Mouse (Mus musculus) erythroid progenitor cell, adult 5-6 weeks (primary cell): ENCODE data around the gene Junb. TPM values are rescaled to one million over a fixed set of nuclear protein-coding genes. Genes with fewer than 3 reads are reported as not detected.

Experiments used
- ATAC-seq: replicated peaks from 2 replicates; pipeline ENCODE4 v1.8.0; 2016; ENCODE audit warnings: moderate number of reproducible peaks, mild to moderate bottlenecking, moderate TSS enrichment, inconsistent platforms; ENCODE audit not compliant: poor library complexity, low FRiP score, severe bottlenecking
- total RNA-seq, 2 experiments: library from RNA; stranded (forward) in 1 of 2; stranded (reverse) in 1 of 2; fragments of 150-400 nt in 1 of 2; fragments of 186-747, 209-891 nt in 1 of 2; gene quantifications; 2 replicates each; pipeline versions ENCODE4 v1.2.3 to v1.2.4; 2015 to 2017; ENCODE audit warnings: low replicate concordance in 2 of 2

Junb gene
- total RNA-seq, 2 experiments from 2014 or later: 8.0 to 10.4 TPM

GRCm38 (mm10) chr8:84989810-84990209 lies 11.3 kb upstream of the Junb start:
- ATAC-seq: peak; percentile 79

- ATAC-seq: peak; percentile 39
These were observed 10.8 kb upstream of the Junb start for GRCm38 (mm10) chr8:84989311-84989731.

GRCm38 (mm10) chr8:84987903-84988302 lies 9.4 kb upstream of the Junb start:
- ATAC-seq: no peak

DNA sequence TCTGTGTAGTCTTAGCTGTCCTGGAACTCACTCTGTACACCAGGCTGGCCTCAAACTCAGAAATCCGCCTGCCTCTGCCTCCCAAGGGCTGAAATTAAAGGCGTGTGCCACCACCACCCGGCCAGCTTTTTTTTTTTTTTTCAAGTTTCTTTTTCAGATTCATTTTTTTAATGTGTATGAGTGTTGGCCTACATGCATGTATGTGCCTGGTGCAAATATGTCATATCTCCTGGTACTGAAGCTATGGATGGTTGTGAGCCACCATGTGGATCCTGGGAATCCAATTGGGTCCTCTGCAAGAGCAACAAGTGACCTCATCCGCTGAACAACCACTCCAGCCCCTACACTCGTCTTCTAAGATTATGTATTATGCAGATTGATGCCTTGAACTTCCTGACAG lies 8.9 kb upstream of the Junb start:
- ATAC-seq: no peak

DNA sequence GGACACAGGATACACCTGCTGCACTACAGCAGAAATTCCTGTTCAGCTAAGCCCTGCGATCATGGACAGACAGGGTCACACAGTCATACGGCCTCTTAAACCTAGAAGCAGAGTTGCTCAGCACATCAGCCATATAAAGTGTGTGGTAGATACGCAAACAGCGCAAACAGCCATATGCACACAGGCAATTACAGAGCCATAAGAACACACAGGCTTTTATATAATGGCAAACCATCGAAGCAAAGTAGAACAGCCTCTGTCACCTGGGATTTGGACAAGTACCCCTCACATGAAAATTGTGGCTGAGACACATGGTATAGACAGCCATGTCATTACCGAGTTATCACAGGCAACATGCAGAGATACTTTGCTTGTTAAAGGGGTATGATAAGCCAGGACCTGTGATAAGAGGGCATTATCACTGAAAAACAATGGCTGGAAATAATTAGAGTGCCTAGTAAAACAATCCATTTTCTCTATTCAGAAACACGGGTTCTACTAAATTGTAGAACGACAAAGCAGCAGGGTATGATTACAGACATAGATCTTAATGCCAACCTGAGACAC lies 7.9 kb upstream of the Junb start:
- no peak for ATAC-seq

DNA sequence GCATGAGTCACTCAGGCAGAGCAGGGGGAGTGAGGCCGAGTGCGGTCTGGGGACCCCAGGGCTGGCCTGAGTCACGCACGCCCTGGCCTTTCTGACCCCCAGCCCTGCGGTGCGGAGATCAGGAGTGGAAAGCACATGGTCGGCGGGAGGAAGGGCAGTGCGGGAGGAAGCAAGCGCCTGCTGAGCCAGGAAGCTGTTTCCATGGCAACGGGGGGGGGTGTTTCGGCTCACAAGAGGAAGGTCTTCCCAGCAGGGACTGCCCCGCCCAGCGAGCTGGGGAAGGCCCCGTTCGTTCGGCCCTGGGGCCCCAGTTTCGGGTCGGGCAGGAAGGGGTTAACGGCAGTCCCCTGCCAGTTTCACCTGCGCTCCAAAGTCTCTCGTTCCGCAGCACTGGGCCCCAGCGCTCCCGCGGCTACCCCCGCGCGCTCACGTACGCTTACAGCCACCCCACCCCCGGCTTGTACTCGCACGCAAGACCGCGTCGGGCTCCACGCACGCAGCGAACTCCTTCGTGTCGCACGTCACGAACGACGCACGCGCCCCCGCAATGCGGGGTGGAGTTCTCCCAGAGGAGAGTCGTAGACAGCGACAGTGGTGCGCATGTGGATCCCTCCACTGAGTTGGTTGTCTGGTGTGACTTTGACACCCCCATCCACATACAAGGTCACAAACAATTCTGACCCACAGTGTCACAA lies 7.3 kb upstream of the Junb start:
- no peak for ATAC-seq

- no peak for ATAC-seq
These were observed 6.6 kb upstream of the Junb start for GRCm38 (mm10) chr8:84985049-84985683.

GRCm38 (mm10) chr8:84984294-84985048 lies 6.0 kb upstream of the Junb start:
- ATAC-seq: no peak

GRCm38 (mm10) chr8:84982499-84983011 lies 4.0 kb upstream of the Junb start:
- ATAC-seq: no peak

- no peak for ATAC-seq
These were observed 3.4 kb upstream of the Junb start for GRCm38 (mm10) chr8:84981644-84982498.

GRCm38 (mm10) chr8:84980622-84981358 lies 2.3 kb upstream of the Junb start:
- ATAC-seq: no peak

DNA sequence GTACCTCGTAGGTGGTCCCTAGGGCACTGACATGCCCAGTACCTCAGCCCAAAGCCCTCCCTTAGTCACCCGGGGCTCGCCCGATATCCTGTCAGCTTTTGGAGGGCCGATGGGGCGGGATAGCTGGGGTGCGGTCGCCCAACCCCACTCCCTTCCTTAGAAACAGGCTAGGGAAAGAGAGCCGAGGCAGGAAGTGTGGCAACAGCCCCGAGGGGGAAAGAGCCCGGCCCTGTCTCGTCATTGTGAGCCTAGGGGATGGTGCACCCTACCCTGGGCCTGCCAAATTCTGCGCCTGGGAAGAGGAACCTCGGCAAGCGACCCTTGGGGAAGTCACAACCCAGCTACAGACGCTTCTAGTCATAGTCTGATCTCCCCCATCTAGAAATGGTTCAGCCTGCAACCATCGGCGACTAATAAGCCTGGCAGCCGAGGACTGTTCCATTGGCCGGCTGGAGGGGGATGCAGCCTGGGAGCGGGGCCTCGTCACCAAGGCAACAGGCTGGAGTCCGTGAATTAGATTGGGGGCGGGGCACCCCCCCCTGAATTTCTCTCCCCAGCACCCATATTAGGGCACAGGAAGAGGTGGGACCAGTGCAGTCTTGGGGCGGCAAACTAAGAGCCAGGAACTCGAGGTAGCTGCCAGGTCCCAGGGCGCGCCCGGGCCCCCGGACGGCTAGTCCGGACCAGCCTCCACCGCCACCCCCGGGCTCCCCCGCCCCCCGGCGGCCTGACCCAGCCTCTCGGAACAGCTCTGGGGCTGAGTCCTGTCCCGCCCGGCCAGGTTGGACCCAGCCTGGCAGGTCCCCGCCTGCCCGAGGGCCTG lies 1.3 kb upstream of the Junb start:
- ATAC-seq: peak; percentile 59

DNA sequence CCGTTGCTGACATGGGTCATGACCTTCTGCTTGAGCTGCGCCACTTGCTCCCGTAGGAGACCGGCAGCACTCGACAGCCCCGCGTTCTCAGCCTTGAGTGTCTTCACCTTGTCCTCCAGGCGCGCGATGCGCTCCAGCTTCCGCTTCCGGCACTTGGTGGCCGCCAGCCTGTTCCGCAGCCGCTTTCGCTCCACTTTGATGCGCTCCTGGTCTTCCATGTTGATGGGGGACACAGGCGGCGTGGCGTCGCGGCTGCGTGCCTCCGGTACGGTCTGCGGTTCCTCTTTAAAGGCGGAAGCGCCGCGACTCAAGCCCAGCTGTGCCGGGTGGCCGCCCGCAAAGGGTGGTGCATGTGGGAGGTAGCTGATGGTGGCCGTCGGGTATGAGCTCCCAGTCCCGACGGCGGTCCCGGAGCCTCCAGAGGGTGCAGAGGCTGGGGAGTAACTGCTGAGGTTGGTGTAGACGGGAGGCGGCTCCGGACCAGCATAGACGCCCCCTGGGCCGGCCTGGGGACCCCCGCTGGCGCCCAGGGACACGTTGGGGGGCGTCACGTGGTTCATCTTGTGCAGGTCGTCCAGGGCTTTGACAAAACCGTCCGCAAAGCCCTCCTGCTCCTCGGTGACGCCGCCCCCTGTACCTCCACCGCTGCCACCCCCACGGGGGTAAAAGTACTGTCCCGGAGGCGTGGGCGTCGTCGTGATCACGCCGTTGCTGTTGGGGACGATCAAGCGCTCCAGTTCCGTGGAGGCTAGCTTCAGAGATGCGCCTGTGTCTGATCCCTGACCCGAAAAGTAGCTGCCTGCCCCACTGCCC lies 877 bp downstream of the Junb start:
- no peak for ATAC-seq

DNA sequence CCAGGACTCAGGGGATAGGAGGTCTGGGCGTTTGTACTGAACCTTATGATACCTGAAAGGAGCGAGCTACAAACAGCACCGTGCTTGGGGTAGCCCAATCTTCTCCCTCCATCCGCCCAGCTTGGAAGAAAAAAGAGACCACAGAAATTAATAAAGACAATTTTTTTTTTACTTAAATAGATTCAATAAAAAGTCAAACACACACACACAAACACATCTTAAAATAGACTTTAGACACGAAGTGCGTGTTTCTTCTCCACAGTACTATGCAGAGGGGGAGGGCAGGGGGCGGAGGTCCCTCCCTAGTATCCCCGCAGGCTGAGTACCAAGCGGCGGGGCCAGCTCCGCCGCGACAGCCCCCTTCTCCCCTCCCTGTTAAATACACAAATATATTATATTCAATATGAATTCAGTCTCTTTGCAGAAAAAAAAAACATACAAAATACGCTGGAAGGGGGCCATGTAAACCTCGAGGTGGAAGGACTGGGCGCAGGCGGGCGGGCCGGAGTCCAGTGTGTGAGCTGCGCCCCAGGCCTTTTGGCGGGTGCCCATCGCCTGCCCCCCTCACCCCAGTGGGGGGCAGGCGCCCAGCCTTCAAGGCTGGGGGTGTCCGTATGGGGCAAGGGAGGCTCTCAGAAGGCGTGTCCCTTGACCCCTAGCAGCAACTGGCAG lies 1.6 kb downstream of the Junb start:
- no peak for ATAC-seq

DNA sequence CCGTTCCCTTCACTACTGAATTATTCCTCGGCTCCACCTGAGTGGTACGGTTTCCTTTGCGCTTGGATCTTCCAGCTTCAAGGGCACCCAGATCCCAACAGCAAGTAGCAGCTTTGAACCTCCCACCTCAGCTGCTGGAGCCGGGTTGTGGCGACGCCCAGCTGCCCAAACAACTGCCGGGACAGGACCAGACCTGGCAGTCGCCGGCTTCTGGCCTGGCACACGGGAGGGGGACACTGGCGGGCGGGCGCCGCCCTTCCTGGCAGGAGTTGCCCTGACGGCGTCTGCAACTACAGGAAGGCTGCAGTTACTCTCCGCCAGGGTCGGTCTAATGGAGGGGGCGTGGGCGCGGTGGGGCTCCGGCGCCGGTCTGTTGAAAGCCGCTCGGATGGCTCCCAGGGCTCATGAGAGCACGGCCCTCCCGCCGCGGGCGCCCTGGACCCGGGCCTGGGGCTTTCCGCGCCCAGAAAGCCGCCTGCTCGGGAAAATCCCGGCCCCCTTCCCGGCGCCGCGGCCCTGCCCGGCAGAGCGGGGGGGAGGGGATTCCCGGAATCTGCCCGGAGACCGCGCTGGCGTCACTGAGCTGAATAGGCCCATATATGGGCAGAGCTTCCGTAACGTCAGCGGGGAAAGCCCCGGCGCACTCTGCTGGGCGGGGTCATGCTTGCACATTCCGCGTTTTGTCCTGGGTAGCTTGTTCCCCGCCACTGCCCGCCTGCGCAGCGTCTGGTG lies 2.3 kb downstream of the Junb start:
- peak; percentile 67 for ATAC-seq

- ATAC-seq: no peak
These were observed 3.1 kb downstream of the Junb start for GRCm38 (mm10) chr8:84975434-84975833.
